Mouse (Mus musculus): ENCODE measurements at regions not wholly inside any gene's neighbourhood (a gene's known extent, or its start where the extent isn't known, plus 50 kb on each side); places are given as distances from the start of the nearest gene placed in this dataset.

DNA sequence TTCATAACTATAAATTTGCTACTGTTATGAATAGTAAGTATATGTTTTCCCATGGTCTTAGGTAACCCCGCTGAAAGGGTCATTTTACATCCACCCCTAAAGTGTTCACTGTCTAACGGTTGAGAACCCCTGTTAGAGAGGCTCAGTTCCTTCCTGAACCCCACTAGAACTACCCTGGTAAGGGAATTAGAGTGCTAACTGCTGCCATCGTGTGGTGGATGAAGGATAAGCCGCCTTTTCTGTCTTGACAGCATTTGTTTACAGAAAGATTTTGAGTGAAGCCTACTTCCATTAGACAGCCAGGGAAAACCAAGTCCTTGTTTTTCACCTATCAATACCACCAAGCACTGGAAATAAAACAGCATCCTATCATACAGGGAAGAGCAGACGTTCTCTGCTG is 90.3 kb upstream of the Tbx22 start:
- peak in 1 of 2 experiments; percentile 7 for DNase-seq (ENCODE audit: low spot score in 2 of 2)
